Mouse (Mus musculus): ENCODE data around the gene Pla2g2c.

- no peak for TF ChIP-seq CTCF (IDR thresholded peaks at IDR 0.05; ENCODE audit: low read depth)
- TF ChIP-seq EP300 (IDR thresholded peaks at IDR 0.05; ENCODE audit: low read depth) = no peak
Measured at GRCm38 (mm10) chr4:138706620-138707019, 18.0 kb upstream of the Pla2g2c start.
